ENCODE assay signal across 20 mouse cellular contexts in the genomic region with DNA sequence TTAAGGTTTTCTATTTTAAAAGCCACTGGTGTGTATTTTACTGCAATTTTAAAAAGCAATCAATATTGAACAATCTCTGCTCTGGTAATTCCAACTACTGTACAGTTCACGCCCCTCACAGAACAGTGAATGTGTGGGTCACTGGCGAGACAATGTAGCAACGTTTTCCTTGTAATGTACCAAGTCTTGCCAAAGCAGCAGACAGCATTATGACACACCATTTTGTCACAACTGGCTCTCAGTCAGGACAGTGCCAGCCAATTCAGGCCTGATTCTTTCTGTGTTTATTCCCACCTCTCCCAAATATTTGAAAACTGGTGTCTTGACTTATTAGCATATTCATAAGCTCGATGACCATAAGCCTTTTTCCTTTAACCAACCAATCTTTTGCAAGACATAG.
DNase-seq lines count a peak whose midpoint lies in the region; TF ChIP-seq lines count a peak whose summit lies in the region.
"Had no signal": no experiment of that assay in that cellular context is flagged by ENCODE, and none has a peak within 500 bp of the region (broad histone marks: within the 10 kb centered on the region; RNA-seq: fewer than 3 reads in every experiment).

No protein-coding gene starts in this region.

- no peaks in the 10 kb centered on the region for H3K4me1 ChIP-seq in lung, adult 2 months (ENCODE audit: control insufficient read depth, insufficient read depth, low read length)
- H3K4me1 ChIP-seq in kidney, adult 2 months (ENCODE audit: control insufficient read depth, insufficient read depth, low read length), result no peaks in the 10 kb centered on the region
- H3K4me1 ChIP-seq: heart, embryonic 13.5 days; kidney, embryonic 15.5 days; liver, embryonic 15.5 days; neural tube, embryonic 13.5 days had no signal

- DNase-seq in lung, adult 18-20 months, result peak; percentile 45 to 55
- DNase-seq in lung, adult 2 months, result no peak
- peak; percentile 59 for DNase-seq in adrenal gland, postnatal 14 days
- peak; percentile 10 for DNase-seq in lung, postnatal 10 days
- peak; percentile 8 for DNase-seq in skeletal muscle tissue, adult 2 months (ENCODE audit: low read depth, low spot score)
- DNase-seq in frontal cortex, postnatal 10 days (ENCODE audit: low spot score in 2 of 2), result no peak
- DNase-seq in cerebellum, adult 9-11 months, result no peak
- no peak for DNase-seq in kidney, adult 2 months
- DNase-seq: cerebellum, adult 11-12 months; gastrocnemius, adult 2 months; midbrain, embryonic 14.5 days; right cerebral cortex, adult 18-20 months; spleen, adult 18-20 months had no signal

- no peak for TF ChIP-seq CTCF in lung, adult 2 months (IDR thresholded peaks at IDR 0.05; ENCODE audit: insufficient read depth, low read length)
- TF ChIP-seq CTCF in kidney, adult 2 months (conservative IDR thresholded peaks at IDR 0.05; ENCODE audit: insufficient read depth, insufficient read length, low read depth, low read length), result no peak

- 57% methylated on average over 4 of the region's 4 CpGs for WGBS in lung, adult 2 months
- WGBS in kidney, adult 2 months, result 79% methylated on average over 4 of the region's 4 CpGs

- H3K36me3 ChIP-seq in kidney, adult 2 months (ENCODE audit: control insufficient read depth, insufficient read depth, low read length), result no peaks in the 10 kb centered on the region
- H3K36me3 ChIP-seq: heart, embryonic 13.5 days; kidney, embryonic 15.5 days; limb, embryonic 12.5 days; liver, embryonic 15.5 days; neural tube, embryonic 13.5 days had no signal

- H3K27me3 ChIP-seq in kidney, adult 2 months (replicated peaks; ENCODE audit: control insufficient read depth, insufficient read depth, low read length), result 0 out of 2 replicates have a peak, but pooled peaks cover 1% of the 10 kb centered on the region
- H3K27me3 ChIP-seq: heart, embryonic 13.5 days; kidney, embryonic 15.5 days; limb, embryonic 12.5 days; liver, embryonic 15.5 days; megakaryocyte, embryonic 14.5 days; neural tube, embryonic 13.5 days had no signal

- no peak for TF ChIP-seq POLR2A in lung, adult 2 months (IDR thresholded peaks at IDR 0.05; ENCODE audit: borderline replicate concordance, extremely low read depth, low read depth, low read length)
- no peak for TF ChIP-seq POLR2A in kidney, adult 2 months (IDR thresholded peaks at IDR 0.05; ENCODE audit: low read depth, low read length)

- no peak overlapping the region for H3K27ac ChIP-seq in kidney, adult 2 months (ENCODE audit: insufficient read depth, low read depth, low read length)
- H3K27ac ChIP-seq: gastrocnemius, adult 2 months; heart, embryonic 13.5 days; hindbrain, embryonic 14.5 days; kidney, embryonic 15.5 days; limb, embryonic 12.5 days; liver, embryonic 15.5 days; neural tube, embryonic 13.5 days had no signal

- no peak overlapping the region for H3K4me3 ChIP-seq in lung, adult 2 months (replicated peaks; ENCODE audit: extremely low read depth, low read depth, low read length)
- H3K4me3 ChIP-seq in kidney, adult 2 months (ENCODE audit: insufficient read depth, low read depth, low read length), result no peak overlapping the region
- H3K4me3 ChIP-seq: gastrocnemius, adult 2 months; heart, embryonic 13.5 days; kidney, embryonic 15.5 days; limb, embryonic 12.5 days; liver, embryonic 15.5 days; megakaryocyte, embryonic 14.5 days; neural tube, embryonic 13.5 days had no signal

Comparison
In these comparisons a context has a peak if more than half of its experiments do, and no peak if none do; other contexts are left out.
1. DNase-seq: peak in lung, adult 18-20 months (2 of 2), adrenal gland, postnatal 14 days (single experiment), lung, postnatal 10 days (single experiment) and skeletal muscle tissue, adult 2 months (single experiment); none in lung, adult 2 months (single experiment), frontal cortex, postnatal 10 days (0 of 2), cerebellum, adult 9-11 months (single experiment) and kidney, adult 2 months (single experiment).